Mouse (Mus musculus) thymus, postnatal 25 days (tissue): Measurements from ENCODE around the gene Tmtc4.

Source experiments
- DNase-seq: peaks from one replicate; pipeline ENCODE4 v3.0.0; 2022

The Tmtc4 gene

DNA sequence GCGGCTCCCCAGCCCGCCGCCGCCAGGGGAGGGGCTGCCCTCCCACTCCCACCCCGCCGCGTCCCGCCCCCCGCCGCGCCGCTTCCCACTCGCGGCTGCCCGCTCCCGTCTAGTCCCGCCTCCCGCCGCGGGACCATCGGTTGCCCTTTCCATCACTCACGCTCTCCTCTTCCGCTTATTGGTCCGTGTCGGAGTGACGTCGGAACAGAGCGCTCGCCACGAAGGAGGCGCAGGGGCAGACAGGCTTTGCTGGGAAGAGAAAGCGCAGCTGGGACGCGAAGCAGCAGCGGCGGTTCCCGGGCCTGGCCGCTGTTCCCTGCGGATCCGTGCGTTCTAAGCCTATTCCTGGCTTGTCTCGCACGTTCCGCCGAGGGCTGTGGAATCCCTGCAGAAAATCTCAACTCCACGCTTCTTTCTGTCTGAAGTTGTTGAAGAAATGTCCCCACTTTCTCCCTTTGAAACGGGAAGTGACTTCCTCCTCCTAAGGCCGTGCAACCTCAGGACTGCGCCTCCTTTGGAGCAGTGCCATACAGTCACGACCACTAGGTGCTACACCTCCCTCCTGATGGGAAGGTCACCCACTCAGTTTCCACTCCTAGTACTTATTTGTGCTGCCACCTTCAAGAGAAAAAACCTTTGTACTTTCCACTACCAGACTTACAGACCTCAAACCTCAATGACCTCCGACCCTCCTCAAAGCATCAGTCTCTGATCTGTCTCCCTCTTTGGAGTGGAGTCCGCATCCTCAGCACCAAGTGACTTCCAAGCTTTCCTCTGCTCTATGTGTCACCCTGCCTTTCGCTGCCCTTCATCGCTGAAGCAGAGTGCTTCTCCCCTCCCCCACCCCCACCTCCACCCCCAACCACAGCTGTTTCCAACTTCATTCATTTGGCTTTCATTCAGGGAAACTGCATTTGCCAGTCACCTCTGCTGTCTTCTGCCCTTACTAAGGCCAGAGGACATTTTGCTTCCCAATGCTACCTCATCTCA, at the start of gene Tmtc4:
TSS of gene Tmtc4 (minus strand) at position 810 of the 990 bp plus-strand sequence.
- DNase-seq = peak; percentile 95

- no peak for DNase-seq
Measured at GRCm38 (mm10) chr14:123032435-123032834, 48.6 kb upstream of the Tmtc4 start.

DNA sequence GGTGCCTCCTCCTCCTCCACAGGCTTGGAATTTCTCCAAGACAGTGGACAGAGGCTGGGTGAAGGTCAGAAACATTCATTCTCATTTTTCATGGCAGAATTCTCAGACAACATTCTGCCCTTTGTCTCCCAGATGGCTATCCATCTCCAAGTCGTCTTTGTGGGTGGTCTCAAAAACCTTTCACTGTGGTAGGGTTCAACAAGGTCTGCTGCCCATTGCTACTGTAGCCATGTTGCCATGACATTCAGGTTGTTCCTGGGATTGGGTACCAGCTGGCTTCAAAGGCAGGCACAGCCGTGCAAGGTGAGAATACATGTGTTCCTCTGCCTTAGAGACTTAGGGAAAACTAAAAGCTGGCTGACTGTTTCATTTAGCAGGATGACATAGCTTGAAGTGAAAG, 44.0 kb upstream of the Tmtc4 start:
- DNase-seq = no peak

GRCm38 (mm10) chr14:123022981-123023380, 39.1 kb upstream of the Tmtc4 start:
- no peak for DNase-seq

DNA sequence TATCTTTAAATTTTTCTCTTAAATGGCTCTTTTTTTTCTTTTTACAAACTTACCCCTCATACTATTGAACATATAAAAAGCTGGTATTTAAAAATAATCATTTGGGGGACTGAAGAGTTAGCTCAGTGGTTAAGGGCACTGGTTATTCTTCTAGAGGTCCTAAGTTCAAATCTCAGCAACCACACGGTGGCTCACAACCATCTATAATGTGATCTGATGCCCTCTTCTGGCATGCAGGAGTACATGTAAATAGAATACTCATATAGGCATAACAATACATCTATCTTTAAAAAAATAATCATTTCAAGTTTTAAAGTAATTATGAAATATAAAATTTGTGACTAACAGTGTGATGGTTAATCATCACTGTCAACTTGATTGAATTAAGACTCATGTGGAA, 32.5 kb upstream of the Tmtc4 start:
- DNase-seq = no peak

DNA sequence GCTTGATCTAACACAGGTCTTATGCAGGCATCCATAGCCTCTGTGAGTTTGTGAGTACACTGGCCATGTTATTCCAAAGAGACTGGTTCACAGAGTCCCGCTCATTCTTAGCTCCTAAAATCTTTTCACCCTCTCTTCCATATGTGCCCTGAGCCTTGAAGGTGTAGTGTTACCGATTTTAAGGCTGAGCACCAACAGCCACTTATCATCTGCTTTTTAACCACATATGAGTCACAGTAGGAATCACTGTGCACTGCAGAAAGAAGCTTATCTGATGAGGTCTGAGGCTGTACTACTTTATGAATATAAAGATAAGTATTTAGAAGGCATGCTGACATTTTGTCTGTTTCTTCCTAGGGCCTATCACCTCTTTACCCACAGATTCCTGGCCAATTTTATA, 31.9 kb upstream of the Tmtc4 start:
- DNase-seq = no peak

DNA sequence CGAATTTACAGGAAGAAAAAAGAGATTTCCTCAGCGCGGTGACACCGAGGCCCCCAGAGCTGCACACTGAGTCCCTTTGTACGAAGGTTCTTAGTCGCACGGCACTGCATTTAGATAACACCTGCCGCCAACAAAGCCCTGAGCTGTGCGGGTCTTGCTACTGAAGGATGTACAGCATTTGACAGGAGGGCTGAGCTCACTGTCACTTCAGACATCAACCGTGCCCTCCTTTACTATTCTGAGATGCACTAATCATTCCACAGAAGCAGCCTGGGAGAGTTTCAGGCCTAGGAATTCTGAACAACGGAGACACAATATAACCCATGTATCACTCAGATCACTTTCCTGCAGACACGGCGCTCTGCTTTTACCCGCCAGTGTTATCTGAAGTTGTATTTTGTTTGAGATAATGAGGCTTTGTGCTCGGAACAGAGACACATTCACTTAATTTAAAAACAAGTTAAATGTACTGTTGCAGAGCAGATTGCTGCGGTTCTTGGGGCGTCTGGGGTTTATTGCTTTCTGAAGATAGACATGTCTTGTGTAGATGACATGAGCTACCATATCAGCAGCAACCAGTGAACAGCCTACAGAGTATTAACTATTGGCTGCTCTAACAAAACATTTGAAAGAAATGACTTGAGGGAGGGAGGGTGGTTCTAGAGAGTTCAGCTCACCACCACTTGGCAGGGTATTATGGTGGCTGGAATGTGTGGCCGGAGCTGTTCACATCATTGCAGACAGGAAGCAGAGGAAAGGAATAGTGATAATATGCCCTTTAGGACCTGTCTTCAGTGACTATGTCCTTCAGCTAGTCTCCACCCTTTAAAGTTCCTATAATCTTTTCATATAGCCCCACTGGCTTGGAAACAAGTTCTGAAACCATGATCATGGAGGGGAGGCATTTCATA, 25.5 kb upstream of the Tmtc4 start:
- DNase-seq = no peak

- no peak for DNase-seq
Measured at GRCm38 (mm10) chr14:123008672-123009071, 24.8 kb upstream of the Tmtc4 start.

- DNase-seq = no peak
Measured at GRCm38 (mm10) chr14:123003715-123004114, 19.9 kb upstream of the Tmtc4 start.

- DNase-seq = no peak
Measured at GRCm38 (mm10) chr14:123001391-123001790, 17.6 kb upstream of the Tmtc4 start.

DNA sequence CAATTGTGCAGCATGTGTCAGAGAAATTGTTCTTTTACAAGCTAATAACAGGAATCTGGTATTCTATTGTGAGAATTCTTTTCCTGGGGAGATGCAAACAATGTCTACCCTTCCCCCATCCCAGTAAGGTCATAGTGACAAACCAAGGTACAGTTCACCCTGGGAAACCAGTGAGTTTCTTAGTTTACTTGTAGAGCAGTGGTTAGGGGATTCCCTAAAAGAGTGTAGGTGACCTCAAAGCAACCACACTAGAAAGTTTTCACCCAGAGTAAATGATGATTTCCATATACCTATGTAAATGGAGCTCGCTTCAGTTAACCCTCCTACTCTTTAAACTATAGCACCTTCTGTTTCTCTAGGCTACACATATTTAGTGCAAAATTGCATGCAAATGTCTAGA, 13.6 kb upstream of the Tmtc4 start:
- no peak for DNase-seq

DNA sequence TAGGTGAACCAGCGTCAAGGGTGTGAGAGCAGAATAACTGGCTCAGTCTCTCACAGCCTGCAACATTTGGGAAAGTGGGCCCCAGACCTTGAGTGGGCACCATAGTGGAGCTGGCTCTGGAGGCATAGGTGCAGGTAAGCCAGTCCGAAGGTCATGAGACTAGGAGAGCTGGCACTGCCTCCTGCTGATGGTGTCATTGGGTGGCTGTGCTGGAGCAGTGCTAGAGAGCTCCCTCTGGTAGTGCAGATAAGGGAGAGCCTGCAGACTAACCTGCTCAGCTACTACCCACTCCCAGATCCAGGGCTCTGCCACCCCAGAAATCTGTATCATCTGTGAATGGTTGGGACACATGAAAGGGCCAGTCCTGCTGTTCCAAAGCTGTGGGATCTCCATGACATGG, 10.1 kb upstream of the Tmtc4 start:
- no peak for DNase-seq

- DNase-seq = no peak
Measured at GRCm38 (mm10) chr14:122992937-122993336, 9.1 kb upstream of the Tmtc4 start.

DNA sequence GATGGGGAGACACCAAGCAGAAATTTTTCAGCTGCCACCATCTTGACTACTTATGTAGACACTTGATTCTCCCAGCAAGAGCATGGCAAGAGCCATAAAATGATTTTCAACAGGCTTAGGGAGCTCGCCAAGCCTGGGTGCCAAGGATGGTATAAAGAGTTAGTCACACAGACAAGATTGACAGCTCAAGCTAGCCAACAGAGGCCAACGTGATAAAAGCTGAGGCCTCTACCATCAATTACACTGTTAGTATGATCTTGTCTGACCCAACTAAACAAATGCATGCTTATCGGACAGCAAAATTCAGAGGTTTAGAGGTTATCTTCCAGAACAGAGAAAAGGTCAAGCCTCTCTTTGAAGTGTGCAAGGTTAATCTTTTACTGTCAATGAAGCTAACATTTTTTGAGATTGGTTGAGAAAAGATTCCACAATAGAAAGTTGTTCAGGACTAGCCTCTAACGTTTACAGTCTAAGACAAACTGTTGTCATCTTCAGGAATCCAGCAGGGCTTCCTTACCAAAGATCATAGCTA, 6.8 kb upstream of the Tmtc4 start:
- DNase-seq = no peak

DNA sequence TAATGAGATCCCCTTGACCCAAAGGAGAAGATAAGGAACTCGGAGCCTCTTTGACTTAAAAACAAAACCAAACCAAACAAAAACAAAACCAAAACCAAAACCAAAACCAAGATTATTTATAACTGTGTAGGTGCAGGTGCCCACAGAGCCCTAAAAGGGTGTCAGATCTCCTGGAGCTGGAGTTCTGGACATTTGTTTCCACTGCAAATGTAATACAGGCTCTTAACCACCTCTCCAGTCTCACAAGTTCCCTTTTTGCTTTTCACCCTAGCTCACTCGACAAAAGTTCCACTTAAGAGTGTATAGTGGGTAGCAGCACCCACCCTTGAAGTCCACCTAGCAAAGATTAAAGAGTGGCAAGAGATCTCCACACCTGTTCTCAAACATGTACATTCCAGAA, 2.6 kb upstream of the Tmtc4 start:
- no peak for DNase-seq

- no peak for DNase-seq
Measured at GRCm38 (mm10) chr14:122982571-122983225, 1.1 kb downstream of the Tmtc4 start.

GRCm38 (mm10) chr14:122981831-122982485, 1.9 kb downstream of the Tmtc4 start:
- no peak for DNase-seq

- no peak for DNase-seq
Measured at GRCm38 (mm10) chr14:122978871-122979270, 5.0 kb downstream of the Tmtc4 start.

- DNase-seq = no peak
Measured at GRCm38 (mm10) chr14:122977797-122978140, 6.1 kb downstream of the Tmtc4 start.

DNA sequence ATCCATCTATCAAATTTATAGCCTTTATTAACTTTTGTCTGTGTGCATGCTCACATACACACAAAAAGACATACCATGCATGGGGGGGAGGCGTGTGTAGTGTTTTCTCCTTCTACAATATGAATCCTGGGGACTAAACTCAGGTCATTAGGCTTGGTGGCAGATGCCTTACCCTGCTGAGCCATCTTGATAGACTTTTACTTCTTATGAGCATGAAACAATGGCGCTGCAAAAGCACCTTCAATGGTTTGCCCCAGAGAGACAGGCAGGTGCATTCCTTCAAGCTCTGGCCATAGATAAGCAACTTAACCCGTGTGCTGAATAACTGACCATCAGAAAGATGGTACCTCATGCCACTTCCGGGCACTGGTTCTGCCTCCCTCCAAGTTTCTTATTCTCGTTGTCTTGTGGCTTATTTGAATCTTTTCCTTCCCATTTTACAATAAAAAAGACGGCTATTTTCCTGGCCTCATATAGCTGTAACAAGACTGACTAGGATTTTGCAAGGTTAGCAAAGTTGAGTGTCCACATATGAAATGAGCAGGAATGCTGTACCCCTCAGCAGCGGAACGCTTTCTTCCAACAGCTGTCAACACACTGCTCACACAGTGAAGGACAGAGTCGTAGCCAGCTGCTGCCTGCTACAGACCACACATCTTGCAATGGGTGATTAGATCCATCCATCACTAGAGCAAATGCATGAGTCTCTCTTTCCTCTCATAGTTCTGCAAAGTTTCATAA, 6.6 kb downstream of the Tmtc4 start:
- no peak for DNase-seq

DNA sequence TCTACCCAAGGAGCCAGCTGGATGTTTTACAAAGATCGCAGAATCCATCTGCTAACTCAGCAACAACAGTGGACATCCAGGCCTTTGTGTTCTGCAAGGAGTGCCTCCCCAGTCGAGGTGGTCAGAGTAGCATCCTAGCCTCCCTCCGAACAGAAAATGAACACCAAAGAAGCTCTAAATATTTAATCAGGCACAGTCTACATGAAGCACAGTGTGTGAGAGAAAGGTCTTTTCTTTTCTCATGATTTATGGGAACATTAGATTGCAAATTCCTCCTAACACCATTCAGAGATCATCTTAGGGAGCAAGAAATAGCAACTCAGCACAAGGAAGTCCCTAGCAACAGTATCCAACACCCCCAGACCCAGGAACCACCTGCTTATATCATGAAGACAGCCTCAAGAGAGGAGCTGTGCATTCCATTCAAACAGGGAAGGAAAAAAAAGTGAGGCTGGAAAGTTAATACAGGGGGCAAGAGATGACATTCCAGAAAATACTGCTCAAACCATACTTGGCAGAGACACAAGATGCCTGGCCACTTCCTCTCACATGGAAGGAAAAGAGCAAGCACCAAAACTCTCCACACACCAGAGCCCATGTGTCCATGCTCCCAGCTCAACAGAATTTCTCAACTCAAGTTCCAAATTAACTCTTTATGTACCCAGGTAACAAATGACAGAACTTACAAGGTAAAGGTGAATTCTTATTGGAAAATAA, 8.8 kb downstream of the Tmtc4 start:
- DNase-seq = no peak
